Mouse (Mus musculus): Measurements from ENCODE around the gene Cln3. TPM values are rescaled to one million over a fixed set of nuclear protein-coding genes. Genes with fewer than 3 reads are reported as not detected.

Gene Cln3
- polyA plus RNA-seq (2015; fragmentation: Nextera tagmentation; extraction: Ambion mirVana) = 62.9 and 66.6 TPM in 2 replicates

- H3K9me3 ChIP-seq (ENCODE audit: control insufficient read depth) = no peaks in the 10 kb centered on the region
- 78% methylated on average over 6 of the region's 6 CpGs for WGBS
- H3K9ac ChIP-seq (ENCODE audit: low read depth, low read length) = no peak within 1 kb of the TSS
- H3K4me1 ChIP-seq (replicated peaks; ENCODE audit: control insufficient read depth, insufficient read depth, low read length) = 0 out of 2 replicates have a peak, but pooled peaks cover 2% of the 10 kb centered on the region
- no peak within 1 kb of the TSS for H3K4me2 ChIP-seq (replicated peaks; ENCODE audit: low read depth)
- 0 out of 2 replicates have a peak, but pooled peaks cover 2% of the 10 kb centered on the region for H3K27me3 ChIP-seq (replicated peaks; ENCODE audit: control insufficient read depth, insufficient read depth, low read length)
- peaks cover 4% of the 10 kb centered on the region; the same call in 1 of the 2 replicates for H3K36me3 ChIP-seq (ENCODE audit: control insufficient read depth, insufficient read depth)
- H3K4me3 ChIP-seq (ENCODE audit: low read depth, low read length) = no peak within 1 kb of the TSS
- no peak for ATAC-seq
- no peak for TF ChIP-seq CTCF (IDR thresholded peaks at IDR 0.05; ENCODE audit: low read depth)
- H3K27ac ChIP-seq (ENCODE audit: low read depth, low read length) = no peak within 1 kb of the TSS
Measured at GRCm38 (mm10) chr7:126585717-126586116, at the start of gene Cln3. Gene Cln3, minus strand, starts transcription at chr7:126585817.

- Histone ChIP-seq H3K4me2 (replicated peaks; ENCODE audit: low read depth) (no peak overlapping the region), H3K4me1 (replicated peaks; ENCODE audit: control insufficient read depth, insufficient read depth, low read length) (0 out of 2 replicates have a peak, but pooled peaks cover 2% of the 10 kb centered on the region), H3K27ac (ENCODE audit: low read depth, low read length) (no peak overlapping the region), H3K9me3 (ENCODE audit: control insufficient read depth) (no peaks in the 10 kb centered on the region), H3K4me3 (ENCODE audit: low read depth, low read length) (no peak overlapping the region), H3K9ac (ENCODE audit: low read depth, low read length) (no peak overlapping the region), H3K27me3 (replicated peaks; ENCODE audit: control insufficient read depth, insufficient read depth, low read length) (no peaks in the 10 kb centered on the region), H3K36me3 (ENCODE audit: control insufficient read depth, insufficient read depth) (no peaks in the 10 kb centered on the region)
- ATAC-seq = no peak
- TF ChIP-seq CTCF (IDR thresholded peaks at IDR 0.05; ENCODE audit: low read depth) = no peak
Measured at GRCm38 (mm10) chr7:126635375-126635774, 49.8 kb upstream of the Cln3 start.

GRCm38 (mm10) chr7:126632478-126632877 is 46.9 kb upstream of the Cln3 start:
- TF ChIP-seq CTCF (IDR thresholded peaks at IDR 0.05; ENCODE audit: low read depth) = no peak
- Histone ChIP-seq H3K27me3 (replicated peaks; ENCODE audit: control insufficient read depth, insufficient read depth, low read length) (no peaks in the 10 kb centered on the region), H3K4me1 (replicated peaks; ENCODE audit: control insufficient read depth, insufficient read depth, low read length) (0 out of 2 replicates have a peak, but pooled peaks cover 2% of the 10 kb centered on the region), H3K9me3 (ENCODE audit: control insufficient read depth) (no peaks in the 10 kb centered on the region), H3K36me3 (ENCODE audit: control insufficient read depth, insufficient read depth) (no peaks in the 10 kb centered on the region), H3K27ac (ENCODE audit: low read depth, low read length) (no peak overlapping the region), H3K4me2 (replicated peaks; ENCODE audit: low read depth) (no peak overlapping the region), H3K9ac (ENCODE audit: low read depth, low read length) (no peak overlapping the region), H3K4me3 (ENCODE audit: low read depth, low read length) (no peak overlapping the region)
- no peak for ATAC-seq
- 65% methylated on average over 2 of the region's 2 CpGs for WGBS

DNA sequence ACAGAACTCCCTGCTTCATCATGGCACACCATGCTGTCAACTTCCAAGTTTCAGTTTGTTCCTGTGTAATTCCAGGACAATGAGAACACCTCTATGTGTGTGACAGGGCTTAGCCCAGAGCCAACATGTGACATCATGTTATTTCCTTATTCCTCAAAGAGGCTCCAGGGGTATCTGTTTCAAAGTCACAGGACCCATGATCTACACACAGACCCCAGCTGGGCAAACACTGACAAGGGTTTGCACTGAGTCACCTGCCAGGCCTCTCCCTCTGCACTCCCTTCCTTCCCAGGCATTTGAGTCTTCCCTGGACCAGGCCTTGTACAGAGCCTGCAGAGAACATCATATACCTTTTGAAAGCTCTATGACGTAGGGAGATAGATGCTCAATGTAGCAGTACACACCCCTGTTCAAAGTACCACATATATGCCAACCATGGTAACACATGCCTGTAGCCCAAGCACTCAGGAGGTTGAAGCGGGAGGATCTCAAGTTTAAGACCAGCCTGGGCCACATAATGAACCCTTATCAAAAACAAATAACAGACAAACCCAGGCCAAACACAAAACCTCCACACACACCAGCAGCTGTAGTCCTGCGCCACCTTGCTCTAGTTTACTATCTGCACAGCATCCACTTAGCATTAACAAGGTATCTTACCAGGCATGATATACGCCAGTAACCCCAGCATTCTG is 45.4 kb upstream of the Cln3 start, which contains the start of gene Nupr1:
Gene Nupr1 (minus strand): TSS at position 38 of the 695 bp plus-strand sequence.
- Histone ChIP-seq H3K4me1 (replicated peaks; ENCODE audit: control insufficient read depth, insufficient read depth, low read length) (no peaks in the 10 kb centered on the region; the same call in 1 of the 2 replicates), H3K36me3 (ENCODE audit: control insufficient read depth, insufficient read depth) (no peaks in the 10 kb centered on the region), H3K27ac (ENCODE audit: low read depth, low read length) (peak within 1 kb of the TSS; percentile 31; the same call in 1 of the 2 replicates), H3K4me2 (replicated peaks; ENCODE audit: low read depth) (no peak within 1 kb of the TSS), H3K27me3 (replicated peaks; ENCODE audit: control insufficient read depth, insufficient read depth, low read length) (no peaks in the 10 kb centered on the region), H3K9ac (ENCODE audit: low read depth, low read length) (no peak within 1 kb of the TSS), H3K4me3 (ENCODE audit: low read depth, low read length) (no peak within 1 kb of the TSS), H3K9me3 (ENCODE audit: control insufficient read depth) (no peaks in the 10 kb centered on the region)
- TF ChIP-seq CTCF (IDR thresholded peaks at IDR 0.05; ENCODE audit: low read depth) = peak; percentile 12; the same call in 1 of the 2 replicates
- WGBS = 68% methylated on average over 4 of the region's 4 CpGs
- peak; percentile 77 for ATAC-seq

- H3K4me3 ChIP-seq (ENCODE audit: low read depth, low read length) = no peak overlapping the region
- no peak overlapping the region for H3K4me2 ChIP-seq (replicated peaks; ENCODE audit: low read depth)
- peak overlapping the region; percentile 31; the same call in 1 of the 2 replicates for H3K27ac ChIP-seq (ENCODE audit: low read depth, low read length)
- 19% methylated on average over 3 of the region's 3 CpGs for WGBS
- H3K9ac ChIP-seq (ENCODE audit: low read depth, low read length) = no peak overlapping the region
- H3K27me3 ChIP-seq (replicated peaks; ENCODE audit: control insufficient read depth, insufficient read depth, low read length) = no peaks in the 10 kb centered on the region
- TF ChIP-seq CTCF (IDR thresholded peaks at IDR 0.05; ENCODE audit: low read depth) = no peak
- peak; percentile 65 for ATAC-seq
- no peaks in the 10 kb centered on the region; the same call in 1 of the 2 replicates for H3K4me1 ChIP-seq (replicated peaks; ENCODE audit: control insufficient read depth, insufficient read depth, low read length)
- H3K9me3 ChIP-seq (ENCODE audit: control insufficient read depth) = no peaks in the 10 kb centered on the region
- no peaks in the 10 kb centered on the region for H3K36me3 ChIP-seq (ENCODE audit: control insufficient read depth, insufficient read depth)
Measured at GRCm38 (mm10) chr7:126629915-126630314, 44.3 kb upstream of the Cln3 start.

GRCm38 (mm10) chr7:126628111-126628510 is 42.5 kb upstream of the Cln3 start:
- Histone ChIP-seq H3K27me3 (replicated peaks; ENCODE audit: control insufficient read depth, insufficient read depth, low read length) (no peaks in the 10 kb centered on the region), H3K9me3 (ENCODE audit: control insufficient read depth) (no peaks in the 10 kb centered on the region), H3K27ac (ENCODE audit: low read depth, low read length) (peak overlapping the region; percentile 50), H3K4me3 (ENCODE audit: low read depth, low read length) (no peak overlapping the region), H3K36me3 (ENCODE audit: control insufficient read depth, insufficient read depth) (no peaks in the 10 kb centered on the region), H3K4me2 (replicated peaks; ENCODE audit: low read depth) (no peak overlapping the region), H3K9ac (ENCODE audit: low read depth, low read length) (no peak overlapping the region), H3K4me1 (replicated peaks; ENCODE audit: control insufficient read depth, insufficient read depth, low read length) (no peaks in the 10 kb centered on the region; the same call in 1 of the 2 replicates)
- no peak for ATAC-seq
- no peak for TF ChIP-seq CTCF (IDR thresholded peaks at IDR 0.05; ENCODE audit: low read depth)
- WGBS = 56% methylated on average over 6 of the region's 6 CpGs
